Mouse (Mus musculus) forebrain, embryonic 11.5 days (tissue): ENCODE measurements at regions not wholly inside any gene's neighbourhood (a gene's known extent, or its start where the extent isn't known, plus 50 kb on each side); places are given as distances from the start of the nearest gene placed in this dataset.
"Not testable (repeated sequence)": the region's sequence is repeated elsewhere in the genome, so short reads cannot be mapped to it uniquely, and the experiment has no call there.

ENCODE experiments used
- ATAC-seq: fragments of 200-750 bp; cut with Nextera tagmentation; replicated peaks from 2 replicates; pipeline ENCODE4 v1.8.0; 2017; ENCODE audit warnings: moderate TSS enrichment; ENCODE audit not compliant: low FRiP score
- DNase-seq: peaks from one replicate; pipeline ENCODE4 v3.0.0-alpha.2; 2017; ENCODE audit warnings: low spot score
- H3K27ac ChIP-seq: fragments of 300-500 bp; sonication (generic); 2 replicates; pipeline ENCODE4 v1.5.1; 2014; ENCODE audit warnings: low read depth, low read length
- H3K27me3 ChIP-seq: fragments of 300-500 bp; sonication (generic); 2 replicates; pipeline ENCODE4 v1.6.1; 2014; ENCODE audit warnings: mild to moderate bottlenecking, low read length, mixed read lengths; ENCODE audit not compliant: control insufficient read depth, insufficient read depth
- H3K36me3 ChIP-seq: fragments of 300-500 bp; sonication (generic); 2 replicates; pipeline ENCODE4 v1.6.1; 2014; ENCODE audit warnings: mild to moderate bottlenecking, low read length, moderate library complexity, mixed read lengths; ENCODE audit not compliant: control insufficient read depth, insufficient read depth
- H3K4me1 ChIP-seq: fragments of 300-500 bp; sonication (generic); replicated peaks from 2 replicates; pipeline ENCODE4 v1.6.1; 2014; ENCODE audit warnings: low read length, mixed read lengths; ENCODE audit not compliant: control insufficient read depth, insufficient read depth
- H3K4me2 ChIP-seq: fragments of 300-500 bp; sonication (generic); 2 replicates; pipeline ENCODE4 v1.6.1; 2014; ENCODE audit warnings: low read depth, mild to moderate bottlenecking, low read length, moderate library complexity, mixed read lengths; ENCODE audit not compliant: severe bottlenecking
- H3K4me3 ChIP-seq: fragments of 300-500 bp; sonication (generic); 2 replicates; pipeline ENCODE4 v1.5.1; 2014; ENCODE audit warnings: low read depth, low read length
- H3K9ac ChIP-seq: fragments of 300-500 bp; sonication (generic); 2 replicates; pipeline ENCODE4 v1.6.1; 2014; ENCODE audit warnings: low read length
- H3K9me3 ChIP-seq: fragments of 300-500 bp; sonication (generic); 2 replicates; pipeline ENCODE4 v1.6.1; 2016; ENCODE audit warnings: low read length, mixed read lengths; ENCODE audit not compliant: control insufficient read depth
- WGBS: fragments of 180-500 bp; shearing (Covaris S2); extraction: QIAGEN DNeasy Blood & Tissue Kit; methylation state at CpG from one replicate; pipeline ENCODE4 v1.1.7; 2014; 5-methylcytosine and 5-hydroxymethylcytosine counted together

- H3K4me3 ChIP-seq, result peak overlapping the region; percentile 19; the same call in 1 of the 2 replicates
- not testable (repeated sequence) for H3K4me1 ChIP-seq, H3K27me3 ChIP-seq, H3K36me3 ChIP-seq, H3K9ac ChIP-seq, H3K9me3 ChIP-seq, H3K27ac ChIP-seq
- 3% methylated on average over 29 of the region's 49 CpGs for WGBS
- 0 out of 2 replicates have a peak overlapping the region, but pooled peaks have one; percentile 26 for H3K4me2 ChIP-seq
- peak; percentile 55 for DNase-seq
- ATAC-seq, result peak; percentile 98
Observed at GRCm38 (mm10) chr4:145774241-145774761, 94.3 kb upstream of the Zfp986 start.

- not testable (repeated sequence) for H3K4me2 ChIP-seq, H3K27ac ChIP-seq, DNase-seq, H3K4me3 ChIP-seq, H3K36me3 ChIP-seq, H3K9me3 ChIP-seq, H3K9ac ChIP-seq, ATAC-seq, H3K27me3 ChIP-seq, H3K4me1 ChIP-seq
- WGBS, result 14% methylated on average over 1 of the region's 6 CpGs
Observed at GRCm38 (mm10) chr4:145774884-145775283, 93.7 kb upstream of the Zfp986 start.

GRCm38 (mm10) chr4:145776531-145776930 lies 92.1 kb upstream of the Zfp986 start:
- H3K9ac ChIP-seq, H3K4me1 ChIP-seq, DNase-seq, H3K9me3 ChIP-seq, H3K4me3 ChIP-seq, H3K4me2 ChIP-seq, H3K36me3 ChIP-seq, H3K27me3 ChIP-seq, H3K27ac ChIP-seq: not testable (repeated sequence)
- ATAC-seq, result 0 out of 2 replicates have a peak, but pooled peaks have one; percentile 19

GRCm38 (mm10) chr4:145781281-145781896 lies 87.2 kb upstream of the Zfp986 start:
- not testable (repeated sequence) for ATAC-seq, H3K4me3 ChIP-seq, DNase-seq, H3K4me2 ChIP-seq, H3K9me3 ChIP-seq, H3K9ac ChIP-seq, H3K36me3 ChIP-seq, H3K27ac ChIP-seq, H3K27me3 ChIP-seq, H3K4me1 ChIP-seq
- no CpG with 5 or more reads among the region's 14 CpGs for WGBS

GRCm38 (mm10) chr4:145814674-145815073 lies 53.9 kb upstream of the Zfp986 start:
- H3K27me3 ChIP-seq, H3K9ac ChIP-seq, ATAC-seq, H3K36me3 ChIP-seq, DNase-seq, H3K4me2 ChIP-seq, H3K27ac ChIP-seq, H3K4me1 ChIP-seq, H3K9me3 ChIP-seq, H3K4me3 ChIP-seq: not testable (repeated sequence)
- no CpG with 5 or more reads among the region's 4 CpGs for WGBS
